Mouse (Mus musculus) MEL (cell line): ENCODE data around the gene Tmub2. TPM values are rescaled to one million over a fixed set of nuclear protein-coding genes. Genes with fewer than 3 reads are reported as not detected.

Source experiments
- DNase-seq: peaks from one replicate; pipeline ENCODE4 v3.0.0; 2011; ENCODE audit warnings: low read depth, low spot score
- H3K27ac ChIP-seq: 2 replicates; pipeline ENCODE4 v1.5.1; 2012; ENCODE audit warnings: low read depth, mild to moderate bottlenecking, control low read depth, low read length, moderate library complexity; ENCODE audit not compliant: control insufficient read depth
- H3K27me3 ChIP-seq, 2 experiments: fragments of 150-350 bp in 1 of 2; sonication (generic) in 1 of 2; 2 replicates each; pipeline ENCODE4 v1.6.1; 2012; ENCODE audit warnings: low read length in 2 of 2, mild to moderate bottlenecking in 2 of 2, improper control_type of control experiment in 1 of 2, moderate library complexity in 1 of 2; ENCODE audit not compliant: insufficient read depth in 2 of 2, control insufficient read depth in 1 of 2
- H3K36me3 ChIP-seq, 2 experiments: 2 replicates each; pipeline ENCODE4 v1.6.1; 2012 to 2014; ENCODE audit warnings: low read length in 2 of 2, improper control_type of control experiment in 1 of 2, inconsistent platforms in 1 of 2, mild to moderate bottlenecking in 1 of 2; ENCODE audit not compliant: insufficient read depth in 2 of 2, control insufficient read depth in 1 of 2
- H3K4me1 ChIP-seq, 2 experiments: fragments of 150-350 bp in 1 of 2; sonication (generic) in 1 of 2; 2 replicates each; pipeline ENCODE4 v1.6.1; 2012; ENCODE audit warnings: low read length in 2 of 2, improper control_type of control experiment in 1 of 2, mild to moderate bottlenecking in 1 of 2; ENCODE audit not compliant: insufficient read depth in 2 of 2, control insufficient read depth in 1 of 2
- H3K4me3 ChIP-seq, 2 experiments: fragments of 150-350 bp in 1 of 2; sonication (generic) in 1 of 2; 2 replicates each; pipeline ENCODE4 v1.5.1; 2012; ENCODE audit warnings: low read depth in 2 of 2, low read length in 2 of 2, mild to moderate bottlenecking in 2 of 2, moderate library complexity in 2 of 2, control low read depth in 1 of 2, improper control_type of control experiment in 1 of 2; ENCODE audit not compliant: control insufficient read depth in 1 of 2, insufficient read depth in 1 of 2
- H3K79me2 ChIP-seq: 2 replicates; pipeline ENCODE4 v1.6.1; 2012; ENCODE audit warnings: mild to moderate bottlenecking, low read length, moderate library complexity; ENCODE audit not compliant: control insufficient read depth, poor library complexity, insufficient read depth
- H3K9ac ChIP-seq: 2 replicates; pipeline ENCODE4 v1.6.1; 2012; ENCODE audit warnings: low read depth, mild to moderate bottlenecking, control low read depth, low read length, moderate library complexity; ENCODE audit not compliant: control insufficient read depth, poor library complexity, severe bottlenecking
- H3K9me3 ChIP-seq: fragments of 150-350 bp; sonication (generic); replicated peaks from 2 replicates; pipeline ENCODE4 v1.6.1; 2012; ENCODE audit warnings: mild to moderate bottlenecking, low read length, improper control_type of control experiment, moderate library complexity; ENCODE audit not compliant: insufficient read depth
- CHD1 ChIP-seq: IDR thresholded peaks from 2 replicates; pipeline ENCODE4 v1.6.1; 2012; ENCODE audit warnings: low read depth, mild to moderate bottlenecking, inconsistent platforms, low read length, improper control_type of control experiment
- CHD2 ChIP-seq: IDR thresholded peaks from 2 replicates; pipeline ENCODE4 v1.6.1; 2011; ENCODE audit warnings: low read length, improper control_type of control experiment
- E2F4 ChIP-seq: IDR thresholded peaks from 2 replicates; pipeline ENCODE4 v1.6.1; 2011; ENCODE audit warnings: low read depth, low read length, improper control_type of control experiment, borderline replicate concordance
- ELF1 ChIP-seq: IDR thresholded peaks from 2 replicates; pipeline ENCODE4 v1.6.1; 2014; ENCODE audit warnings: low read depth, mild to moderate bottlenecking, inconsistent platforms, low read length, improper control_type of control experiment, moderate library complexity
- ETS1 ChIP-seq: IDR thresholded peaks from 2 replicates; pipeline ENCODE4 v1.6.1; 2012; ENCODE audit warnings: low read depth, mild to moderate bottlenecking, inconsistent platforms, low read length, improper control_type of control experiment, moderate library complexity
- GABPA ChIP-seq: IDR thresholded peaks from 2 replicates; pipeline ENCODE4 v1.6.1; 2012; ENCODE audit warnings: low read depth, mild to moderate bottlenecking, inconsistent platforms, low read length, improper control_type of control experiment, moderate library complexity
- GATA1 ChIP-seq: IDR thresholded peaks from 2 replicates; pipeline ENCODE4 v1.6.1; 2011; ENCODE audit warnings: low read depth, low read length, improper control_type of control experiment
- HCFC1 ChIP-seq: IDR thresholded peaks from 2 replicates; pipeline ENCODE4 v1.6.1; 2012; ENCODE audit warnings: low read depth, mild to moderate bottlenecking, inconsistent platforms, low read length, improper control_type of control experiment, moderate library complexity
- JUND ChIP-seq: IDR thresholded peaks from 2 replicates; pipeline ENCODE4 v1.6.1; 2011; ENCODE audit warnings: low read depth, mild to moderate bottlenecking, improper control_type of control experiment, low read length
- KAT2A ChIP-seq: conservative IDR thresholded peaks from 2 replicates; pipeline ENCODE4 v1.6.1; 2012; ENCODE audit warnings: low read depth, low read length, improper control_type of control experiment, inconsistent platforms
- MAFK ChIP-seq: IDR thresholded peaks from 2 replicates; pipeline ENCODE4 v1.6.1; 2011; ENCODE audit warnings: low read depth, mild to moderate bottlenecking, low read length, improper control_type of control experiment, borderline replicate concordance
- MAX ChIP-seq: IDR thresholded peaks from 2 replicates; pipeline ENCODE4 v1.6.1; 2011; ENCODE audit warnings: low read length, improper control_type of control experiment
- MAZ ChIP-seq: IDR thresholded peaks from 2 replicates; pipeline ENCODE4 v1.6.1; 2012; ENCODE audit warnings: low read depth, mild to moderate bottlenecking, inconsistent platforms, low read length, improper control_type of control experiment
- MYB ChIP-seq: IDR thresholded peaks from 2 replicates; pipeline ENCODE4 v1.6.1; 2011; ENCODE audit warnings: mild to moderate bottlenecking, low read depth, low read length, improper control_type of control experiment
- NELFE ChIP-seq: IDR thresholded peaks from 2 replicates; pipeline ENCODE4 v1.6.1; 2011; ENCODE audit warnings: low read depth, low read length, improper control_type of control experiment
- POLR2A ChIP-seq, 2 experiments: IDR thresholded peaks; 2 replicates each; pipeline ENCODE4 v1.6.1; 2011 to 2012; ENCODE audit warnings: low read length in 2 of 2, mild to moderate bottlenecking in 2 of 2, control low read depth in 1 of 2, improper control_type of control experiment in 1 of 2, low read depth in 1 of 2, moderate library complexity in 1 of 2; ENCODE audit not compliant: control insufficient read depth in 1 of 2, insufficient read depth in 1 of 2, poor library complexity in 1 of 2
- POLR2AphosphoS2 ChIP-seq: IDR thresholded peaks from 2 replicates; pipeline ENCODE4 v1.6.1; 2011; ENCODE audit warnings: low read length, improper control_type of control experiment
- RAD21 ChIP-seq: IDR thresholded peaks from 2 replicates; pipeline ENCODE4 v1.6.1; 2011; ENCODE audit warnings: mild to moderate bottlenecking, low read depth, low read length, improper control_type of control experiment
- RCOR1 ChIP-seq: IDR thresholded peaks from 2 replicates; pipeline ENCODE4 v1.6.1; 2012; ENCODE audit warnings: low read depth, mild to moderate bottlenecking, inconsistent platforms, low read length, improper control_type of control experiment
- SIN3A ChIP-seq: IDR thresholded peaks from 2 replicates; pipeline ENCODE4 v1.6.1; 2012; ENCODE audit warnings: low read length, improper control_type of control experiment, inconsistent platforms
- SMC3 ChIP-seq: IDR thresholded peaks from 2 replicates; pipeline ENCODE4 v1.6.1; 2011; ENCODE audit warnings: low read depth, low read length, improper control_type of control experiment
- TAL1 ChIP-seq: IDR thresholded peaks from 2 replicates; pipeline ENCODE4 v1.6.1; 2012; ENCODE audit warnings: mild to moderate bottlenecking, inconsistent platforms, low read length, moderate library complexity, mixed read lengths
- TBP ChIP-seq: IDR thresholded peaks from 2 replicates; pipeline ENCODE4 v1.8.0; 2011; ENCODE audit warnings: low read depth, low read length, improper control_type of control experiment
- TCF12 ChIP-seq: IDR thresholded peaks from 2 replicates; pipeline ENCODE4 v1.6.1; 2014; ENCODE audit warnings: low read depth, mild to moderate bottlenecking, inconsistent platforms, low read length, improper control_type of control experiment, moderate library complexity
- USF1 ChIP-seq: IDR thresholded peaks from 2 replicates; pipeline ENCODE4 v1.6.1; 2014; ENCODE audit warnings: low read depth, mild to moderate bottlenecking, inconsistent platforms, low read length, improper control_type of control experiment, moderate library complexity
- ZC3H11A ChIP-seq: IDR thresholded peaks from 2 replicates; pipeline ENCODE4 v1.6.1; 2012; ENCODE audit warnings: low read depth, mild to moderate bottlenecking, inconsistent platforms, low read length, improper control_type of control experiment
- polyA plus RNA-seq, 2 experiments: library from polyadenylated mRNA; stranded (reverse) in 1 of 2; unstranded in 1 of 2; fragments of >175 nt in 1 of 2; fragments of >200 nt in 1 of 2; gene quantifications; 2 replicates each; pipeline versions ENCODE4 v1.2.1 to v1.2.4; 2012; ENCODE audit warnings: low replicate concordance in 2 of 2, low read depth in 1 of 2; ENCODE audit not compliant: insufficient read length in 2 of 2, insufficient read depth in 1 of 2, missing spikeins in 1 of 2
- total RNA-seq: library from RNA; depleted of rRNA; stranded (reverse); fragments of 300-350 nt; gene quantifications from 2 replicates; pipeline ENCODE4 v1.2.3, GENCODE M21; 2012; rRNA removed

The Tmub2 gene
- total RNA-seq (27.0 and 29.3 TPM in 2 replicates), polyA plus RNA-seq (10 to 100 TPM in 1 of 2 experiments, not detected in 1; 40.5 TPM)

- Histone ChIP-seq H3K9me3 (no peaks in the 10 kb centered on the region), H3K79me2 (peaks cover 9% of the 10 kb centered on the region), H3K4me3 (peak within 1 kb of the TSS; percentile 69 to 81), H3K27ac (peak within 1 kb of the TSS; percentile 91), H3K36me3 (peaks cover 0 to 6% of the 10 kb centered on the region in 2 experiments; a peak in 2 of 4 replicates), H3K4me1 (peaks cover 0 to 3% of the 10 kb centered on the region in 2 experiments; a peak in 2 of 4 replicates), H3K9ac (peak within 1 kb of the TSS; percentile 83), H3K27me3 (no peaks in the 10 kb centered on the region)
- DNase-seq = peak; percentile 100
- TF ChIP-seq TBP (peak; percentile 64), GABPA (peak; percentile 91; the same call in 1 of the 2 replicates), MYB (peak; percentile 64), USF1 (no peak), MAZ (peak; percentile 83; the same call in 1 of the 2 replicates), JUND (no peak), SMC3 (no peak), KAT2A (peak; percentile 68; the same call in 1 of the 2 replicates), MAX (peak; percentile 64; the same call in 1 of the 2 replicates), NELFE (peak; percentile 51), CHD2 (no peak), ELF1 (peak; percentile 97), ETS1 (peak; percentile 89), ZC3H11A (no peak), GATA1 (0 out of 2 replicates have a peak, but pooled peaks have one; percentile 33), MAFK (no peak), RCOR1 (peak; percentile 8; the same call in 1 of the 2 replicates), CHD1 (no peak), TCF12 (no peak; the same call in 1 of the 2 replicates), HCFC1 (peak; percentile 94), SIN3A (peak; percentile 93; the same call in 1 of the 2 replicates), POLR2AphosphoS2 (peak; percentile 65; the same call in 1 of the 2 replicates), RAD21 (no peak), TAL1 (no peak), E2F4 (peak; percentile 94), POLR2A (IDR thresholded peaks at IDR 0.05; ENCODE audit: control insufficient read depth in 1 of 2, insufficient read depth in 1 of 2, low read depth in 1 of 2, low read length in 2 of 2, poor library complexity in 1 of 2) (peak in 1 of 2 experiments; percentile 76; a peak in 2 of 4 replicates)
Measured at GRCm38 (mm10) chr11:102284501-102285094, at the start of gene Tmub2. Gene Tmub2, plus strand, starts transcription at chr11:102284931.
